Mouse (Mus musculus) heart, embryonic 14.5 days (tissue): ENCODE results near the gene Sox5. TPM values are rescaled to one million over a fixed set of nuclear protein-coding genes. Genes with fewer than 3 reads are reported as not detected.

Experiments
- ATAC-seq: fragments of 200-750 bp; cut with Nextera tagmentation; 2 replicates; pipeline ENCODE4 v1.8.0; 2017; ENCODE audit warnings: low read depth, moderate TSS enrichment; ENCODE audit not compliant: insufficient number of reproducible peaks, insufficient read depth, low FRiP score
- H3K27ac ChIP-seq, 2 experiments: fragments of 200-500 bp in 1 of 2; fragments of 300-500 bp in 1 of 2; sonication (generic) in 1 of 2; replicated peaks in 1 of 2; 2 replicates each; pipeline ENCODE4 v1.5.1; 2012 to 2014; ENCODE audit warnings: low read depth in 2 of 2, low read length in 2 of 2, control low read depth in 1 of 2, mild to moderate bottlenecking in 1 of 2, mixed read lengths in 1 of 2; ENCODE audit not compliant: control insufficient read depth in 1 of 2, insufficient read depth in 1 of 2
- H3K27me3 ChIP-seq: fragments of 300-500 bp; sonication (generic); 2 replicates; pipeline ENCODE4 v1.6.1; 2014; ENCODE audit warnings: mild to moderate bottlenecking, low read length, control low read depth; ENCODE audit not compliant: control insufficient read depth, insufficient read depth
- H3K36me3 ChIP-seq: fragments of 300-500 bp; sonication (generic); 2 replicates; pipeline ENCODE4 v1.6.1; 2014; ENCODE audit warnings: mild to moderate bottlenecking, control low read depth, low read length, mixed read lengths; ENCODE audit not compliant: control insufficient read depth, insufficient read depth
- H3K4me1 ChIP-seq, 2 experiments: fragments of 200-500 bp in 1 of 2; fragments of 300-500 bp in 1 of 2; sonication (generic) in 1 of 2; 2 replicates each; pipeline ENCODE4 v1.6.1; 2012 to 2014; ENCODE audit warnings: low read length in 2 of 2, control low read depth in 1 of 2, mixed read lengths in 1 of 2; ENCODE audit not compliant: control insufficient read depth in 2 of 2, insufficient read depth in 2 of 2
- H3K4me2 ChIP-seq: fragments of 300-500 bp; sonication (generic); 2 replicates; pipeline ENCODE4 v1.6.1; 2014; ENCODE audit warnings: mild to moderate bottlenecking, low read length
- H3K4me3 ChIP-seq, 2 experiments: fragments of 200-500 bp in 1 of 2; fragments of 300-500 bp in 1 of 2; sonication (generic) in 1 of 2; 2 replicates each; pipeline ENCODE4 v1.5.1; 2012 to 2014; ENCODE audit warnings: low read length in 2 of 2, mild to moderate bottlenecking in 2 of 2, control low read depth in 1 of 2, low read depth in 1 of 2, moderate library complexity in 1 of 2; ENCODE audit not compliant: control insufficient read depth in 1 of 2, insufficient read depth in 1 of 2
- H3K9ac ChIP-seq: fragments of 300-500 bp; sonication (generic); 2 replicates; pipeline ENCODE4 v1.6.1; 2014; ENCODE audit warnings: mild to moderate bottlenecking, low read length
- H3K9me3 ChIP-seq: fragments of 300-500 bp; sonication (generic); 2 replicates; pipeline ENCODE4 v1.6.1; 2016; ENCODE audit warnings: low read length, control low read depth; ENCODE audit not compliant: control insufficient read depth
- WGBS: fragments of 180-500 bp; shearing (Covaris S2); extraction: QIAGEN DNeasy Blood & Tissue Kit; methylation state at CpG from one replicate; pipeline ENCODE4 v1.1.7; 2014; 5-methylcytosine and 5-hydroxymethylcytosine counted together
- polyA plus RNA-seq: library from polyadenylated mRNA; unstranded; fragments of >200 nt; fragmentation: Nextera tagmentation; extraction: Ambion mirVana; gene quantifications from 2 replicates; pipeline ENCODE4 v1.2.1, GENCODE M21; 2014

Sox5 gene
- polyA plus RNA-seq, 1 experiment from 2014 or later: 10.6 TPM

DNA sequence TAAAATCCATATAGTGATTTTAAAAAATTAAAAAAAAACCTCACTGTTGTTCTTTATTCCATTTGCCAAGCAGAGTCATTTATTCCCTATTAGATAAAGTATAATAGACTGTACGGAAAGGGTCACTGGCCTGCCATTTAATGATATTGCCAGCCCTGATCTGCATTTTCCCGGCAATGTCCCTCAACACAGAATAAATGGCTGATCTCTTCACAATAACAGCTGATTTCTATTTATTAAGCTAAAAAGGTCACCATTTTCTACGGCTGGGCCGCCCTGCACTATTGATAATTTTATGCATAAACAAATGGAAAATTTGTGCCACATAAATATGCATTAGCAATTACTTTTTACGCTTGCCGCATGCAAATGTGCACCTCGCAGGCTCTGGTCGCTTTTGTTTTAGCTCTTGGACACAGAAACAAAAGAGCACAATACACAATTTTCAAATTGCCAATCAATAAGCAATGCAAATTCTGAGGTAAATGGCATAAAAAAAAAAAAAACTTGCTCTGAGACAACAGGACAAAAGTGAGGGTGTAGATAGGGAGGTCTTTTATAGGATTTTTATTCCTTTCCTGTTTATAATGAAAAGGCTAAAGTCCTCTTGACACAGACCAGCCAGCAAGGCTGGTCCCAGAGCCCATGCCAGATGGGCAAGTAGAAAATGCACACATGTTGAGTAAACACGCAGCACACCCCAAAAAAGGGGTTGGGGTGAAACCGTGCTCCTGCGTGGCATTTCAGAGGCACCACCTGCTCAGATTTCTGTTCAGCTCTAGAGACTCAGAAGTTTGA is 278.2 kb downstream of the Sox5 start:
- Histone ChIP-seq H3K27me3 (no peaks in the 10 kb centered on the region), H3K27ac (no peak overlapping the region), H3K4me3 (no peak overlapping the region), H3K4me2 (no peak overlapping the region), H3K4me1 (no peaks in the 10 kb centered on the region), H3K36me3 (no peaks in the 10 kb centered on the region), H3K9ac (no peak overlapping the region), H3K9me3 (no peaks in the 10 kb centered on the region)
- 90% methylated on average over 11 of the region's 11 CpGs for WGBS
- no peak for ATAC-seq

DNA sequence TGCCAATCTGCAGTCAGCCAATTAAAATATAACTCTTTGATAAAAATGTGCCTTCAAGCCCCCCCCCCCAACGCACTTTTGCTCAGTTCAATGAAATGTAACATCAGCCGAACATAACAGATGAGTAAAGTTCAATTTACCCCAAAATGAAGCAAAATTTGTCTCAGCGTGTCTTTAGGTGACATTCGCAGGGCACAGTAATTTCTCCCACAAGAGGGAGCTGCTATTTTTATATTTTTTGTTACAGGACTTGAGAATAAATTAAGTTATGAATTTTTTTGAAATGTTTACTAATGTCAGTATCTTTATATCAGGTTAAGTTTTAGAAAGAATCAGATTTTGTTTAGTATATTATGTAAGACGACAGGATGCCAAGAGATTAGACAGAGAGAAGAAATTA is 280.3 kb downstream of the Sox5 start:
- Histone ChIP-seq H3K27ac (no peak overlapping the region), H3K36me3 (no peaks in the 10 kb centered on the region), H3K27me3 (no peaks in the 10 kb centered on the region), H3K4me3 (no peak overlapping the region), H3K9me3 (0 out of 2 replicates have a peak, but pooled peaks cover 5% of the 10 kb centered on the region), H3K4me1 (no peaks in the 10 kb centered on the region), H3K4me2 (no peak overlapping the region), H3K9ac (no peak overlapping the region)
- 73% methylated on average over 5 of the region's 5 CpGs for WGBS
- no peak for ATAC-seq

DNA sequence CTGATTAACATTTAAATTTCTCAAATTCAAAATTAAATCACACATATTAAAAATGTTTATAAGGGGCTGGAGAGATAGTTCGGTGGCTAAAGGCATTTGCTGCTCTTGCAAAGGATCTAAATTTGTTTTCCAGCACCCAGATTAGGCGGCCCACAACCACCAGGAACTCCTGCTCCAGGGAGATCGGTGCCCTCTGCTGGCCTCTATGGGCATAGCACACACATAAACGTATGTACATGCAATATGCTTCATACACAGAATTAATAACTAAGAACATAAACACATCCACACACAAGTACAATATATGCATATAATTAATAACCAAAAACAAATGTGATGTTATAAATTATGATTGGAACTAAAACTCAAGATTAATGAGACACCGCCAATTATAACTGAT is 283.6 kb downstream of the Sox5 start:
- Histone ChIP-seq H3K27me3 (no peaks in the 10 kb centered on the region), H3K27ac (no peak overlapping the region), H3K9me3 (0 out of 2 replicates have a peak, but pooled peaks cover 5% of the 10 kb centered on the region), H3K4me1 (no peaks in the 10 kb centered on the region), H3K4me3 (no peak overlapping the region), H3K9ac (no peak overlapping the region), H3K4me2 (no peak overlapping the region), H3K36me3 (no peaks in the 10 kb centered on the region)
- WGBS: 93% methylated on average over 5 of the region's 5 CpGs
- ATAC-seq: no peak

DNA sequence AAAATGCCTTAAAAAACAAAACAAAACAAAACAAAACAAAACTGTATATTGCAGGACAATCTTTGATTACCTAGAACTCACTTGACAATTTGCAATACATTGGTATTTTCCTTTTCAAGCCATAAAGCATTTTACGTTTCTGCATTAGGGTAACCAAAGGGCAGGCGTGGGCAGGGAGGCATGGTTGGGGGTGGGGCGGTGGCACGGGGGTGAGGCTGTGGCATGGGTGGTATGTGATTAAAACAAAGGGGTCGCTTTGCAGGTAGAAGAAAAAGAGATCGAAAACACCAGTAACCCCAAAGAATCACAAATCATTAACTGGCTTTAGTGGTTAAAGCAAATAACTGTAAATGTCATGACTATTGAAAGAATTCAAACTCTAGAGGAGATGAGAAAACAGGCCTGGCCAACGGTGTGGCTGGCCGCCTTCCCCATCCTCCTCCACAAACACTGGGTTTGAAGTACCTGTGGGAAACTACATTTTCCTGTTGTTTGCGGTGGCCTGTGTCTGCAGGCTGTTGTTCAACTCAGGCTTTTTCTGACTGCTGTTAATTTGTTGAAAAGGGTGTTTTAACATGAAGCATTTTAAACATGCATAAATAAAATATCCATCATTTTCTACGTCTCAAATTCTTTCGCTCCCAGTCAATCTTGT is 289.9 kb downstream of the Sox5 start:
- Histone ChIP-seq H3K4me2 (no peak overlapping the region), H3K27me3 (no peaks in the 10 kb centered on the region), H3K9ac (no peak overlapping the region), H3K9me3 (peaks cover 13% of the 10 kb centered on the region; the same call in 1 of the 2 replicates), H3K27ac (no peak overlapping the region), H3K4me3 (no peak overlapping the region), H3K36me3 (no peaks in the 10 kb centered on the region), H3K4me1 (no peaks in the 10 kb centered on the region)
- no peak for ATAC-seq
- 75% methylated on average over 11 of the region's 11 CpGs for WGBS

DNA sequence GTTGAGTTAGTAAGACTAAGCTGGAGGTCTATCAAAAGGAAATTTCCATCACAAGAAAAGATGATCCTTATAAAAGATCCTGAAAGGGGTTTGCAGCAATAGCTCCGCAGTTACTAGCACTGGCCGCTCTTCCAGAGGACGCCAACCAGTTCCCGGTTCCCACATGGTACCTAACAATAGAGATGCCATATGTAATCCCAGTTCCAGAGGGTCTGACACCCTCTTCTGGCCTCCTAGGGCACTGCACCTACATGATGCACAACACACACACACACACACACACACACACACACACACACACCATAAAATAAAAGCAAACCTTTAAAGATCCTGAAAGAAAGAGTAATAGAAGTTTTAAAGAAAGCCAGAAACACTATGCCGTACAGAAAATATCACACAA is 290.9 kb downstream of the Sox5 start:
- H3K4me1 ChIP-seq: no peaks in the 10 kb centered on the region
- no peak overlapping the region for H3K4me2 ChIP-seq
- 93% methylated on average over 5 of the region's 5 CpGs for WGBS
- H3K9ac ChIP-seq: no peak overlapping the region
- ATAC-seq: no peak
- peaks cover 19% of the 10 kb centered on the region; the same call in 1 of the 2 replicates for H3K9me3 ChIP-seq
- no peak overlapping the region for H3K27ac ChIP-seq
- no peaks in the 10 kb centered on the region for H3K36me3 ChIP-seq
- H3K4me3 ChIP-seq: no peak overlapping the region
- H3K27me3 ChIP-seq: no peaks in the 10 kb centered on the region

DNA sequence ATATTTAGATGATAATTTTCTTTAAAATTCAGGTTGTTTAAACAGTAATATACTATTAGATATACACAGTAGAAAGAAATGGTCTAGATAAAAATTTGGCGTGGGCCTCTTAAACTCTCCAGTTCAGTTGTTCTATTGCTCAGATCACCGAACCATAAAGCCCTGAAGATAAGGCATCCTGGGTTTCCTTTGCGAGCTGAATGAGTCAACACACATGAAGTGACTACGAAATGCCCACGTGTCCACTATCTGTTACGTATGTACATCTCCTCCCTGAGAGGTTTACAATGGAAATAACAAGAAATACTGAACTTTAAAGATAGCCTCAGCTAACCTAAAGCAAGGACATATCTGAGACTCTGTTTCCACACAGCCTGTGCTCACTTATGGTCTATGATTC is 296.2 kb downstream of the Sox5 start:
- Histone ChIP-seq H3K27ac (no peak overlapping the region), H3K4me2 (no peak overlapping the region), H3K9ac (no peak overlapping the region), H3K27me3 (no peaks in the 10 kb centered on the region), H3K4me1 (no peaks in the 10 kb centered on the region), H3K36me3 (no peaks in the 10 kb centered on the region), H3K4me3 (no peak overlapping the region), H3K9me3 (peaks cover 16% of the 10 kb centered on the region; the same call in 1 of the 2 replicates)
- no peak for ATAC-seq
- 83% methylated on average over 6 of the region's 6 CpGs for WGBS

DNA sequence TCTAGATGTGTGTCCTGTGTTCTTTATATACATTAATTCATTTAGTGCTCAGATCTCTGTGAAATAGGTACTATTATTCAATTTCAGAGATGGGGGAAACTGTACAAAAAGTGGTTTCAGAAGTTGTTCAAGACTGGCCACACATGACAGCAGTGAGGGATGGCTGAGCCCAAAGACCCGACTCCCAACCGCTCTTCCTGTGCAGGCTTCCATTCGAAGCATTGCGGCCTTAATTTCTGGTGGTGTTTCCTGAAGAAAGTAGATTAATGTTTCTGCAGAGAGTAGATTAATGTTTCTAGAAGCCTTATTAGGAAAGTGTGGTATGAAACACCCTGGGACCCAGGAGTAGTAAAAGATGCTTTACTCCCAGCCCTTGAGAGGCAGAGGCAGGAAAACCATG is 298.6 kb downstream of the Sox5 start:
- Histone ChIP-seq H3K9me3 (peaks cover 12% of the 10 kb centered on the region; the same call in 1 of the 2 replicates), H3K36me3 (no peaks in the 10 kb centered on the region), H3K27ac (no peak overlapping the region), H3K4me2 (no peak overlapping the region), H3K9ac (no peak overlapping the region), H3K27me3 (no peaks in the 10 kb centered on the region), H3K4me1 (no peaks in the 10 kb centered on the region), H3K4me3 (no peak overlapping the region)
- no peak for ATAC-seq
- 87% methylated on average over 4 of the region's 4 CpGs for WGBS
